Comparison of ENCODE assay signal across 13 mouse cellular contexts in the genomic region with DNA sequence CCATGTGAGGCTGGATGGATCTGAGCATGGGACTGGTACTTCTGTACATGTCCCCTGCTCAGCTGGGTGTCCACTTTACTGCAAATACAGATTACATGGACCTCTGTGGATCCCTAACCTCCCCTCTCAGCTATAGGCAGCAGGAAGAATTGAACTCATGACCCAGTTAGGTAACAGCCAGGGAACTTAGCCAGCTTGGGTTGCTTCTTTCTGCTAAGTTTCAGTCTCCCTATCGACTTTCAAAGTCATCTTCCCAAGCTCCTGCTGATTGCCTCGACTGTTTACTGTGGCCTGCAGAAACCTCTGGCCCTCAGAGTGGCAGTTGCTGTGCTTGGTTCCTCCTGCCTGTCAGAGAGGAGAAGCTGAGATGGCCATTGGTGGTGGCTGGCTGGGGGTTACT.
DNase-seq lines count a peak whose midpoint lies in the region; ATAC-seq lines count a peak whose summit lies in the region.
"Had no signal": no experiment of that assay in that cellular context is flagged by ENCODE, and none has a peak within 500 bp of the region (broad histone marks: within the 10 kb centered on the region; RNA-seq: fewer than 3 reads in every experiment).

No protein-coding gene starts in this region.

- no peaks in the 10 kb centered on the region for H3K36me3 ChIP-seq in kidney, embryonic 16.5 days (ENCODE audit: insufficient read depth, low read length)
- peaks cover 3% of the 10 kb centered on the region; the same call in 1 of the 2 replicates for H3K36me3 ChIP-seq in liver, embryonic 12.5 days
- H3K36me3 ChIP-seq: forebrain, embryonic 12.5 days; hindbrain, embryonic 12.5 days; midbrain, embryonic 13.5 days had no signal

- H3K9me3 ChIP-seq in kidney, embryonic 16.5 days (ENCODE audit: low read length), result no peaks in the 10 kb centered on the region
- no peaks in the 10 kb centered on the region for H3K9me3 ChIP-seq in liver, embryonic 12.5 days (replicated peaks)
- H3K9me3 ChIP-seq: forebrain, embryonic 12.5 days; hindbrain, embryonic 12.5 days; midbrain, embryonic 13.5 days had no signal

- intact Hi-C loops in left cerebral cortex, postnatal 25 days (cut with DNase I), result no loop called here

- no peaks in the 10 kb centered on the region for H3K27me3 ChIP-seq in kidney, embryonic 16.5 days (ENCODE audit: insufficient read depth, low read length)
- no peaks in the 10 kb centered on the region for H3K27me3 ChIP-seq in liver, embryonic 12.5 days (replicated peaks)
- H3K27me3 ChIP-seq: forebrain, embryonic 12.5 days; hindbrain, embryonic 12.5 days; midbrain, embryonic 13.5 days had no signal

- no peak overlapping the region for H3K9ac ChIP-seq in kidney, embryonic 16.5 days (replicated peaks; ENCODE audit: low read length)
- 0 out of 2 replicates have a peak overlapping the region, but pooled peaks have one; percentile 20 for H3K9ac ChIP-seq in liver, embryonic 12.5 days
- H3K9ac ChIP-seq: forebrain, embryonic 12.5 days; hindbrain, embryonic 12.5 days; midbrain, embryonic 13.5 days had no signal

- no peak overlapping the region for H3K4me3 ChIP-seq in kidney, embryonic 16.5 days (ENCODE audit: low read length)
- H3K4me3 ChIP-seq in liver, embryonic 12.5 days, result no peak overlapping the region
- H3K4me3 ChIP-seq: forebrain, embryonic 12.5 days; hindbrain, embryonic 12.5 days; midbrain, embryonic 13.5 days had no signal

- no peak for ATAC-seq in kidney, embryonic 16.5 days (ENCODE audit: low FRiP score, low TSS enrichment)
- peak; percentile 19; the same call in 1 of the 2 replicates for ATAC-seq in common myeloid progenitor, adult 5-6 weeks (replicated peaks; ENCODE audit: low read depth, poor library complexity, severe bottlenecking)
- no peak for ATAC-seq in liver, embryonic 12.5 days
- ATAC-seq: midbrain, embryonic 13.5 days had no signal

- H3K4me2 ChIP-seq in kidney, embryonic 16.5 days (replicated peaks; ENCODE audit: low read depth, low read length), result no peak overlapping the region
- H3K4me2 ChIP-seq in liver, embryonic 12.5 days, result peak overlapping the region; percentile 35
- H3K4me2 ChIP-seq: forebrain, embryonic 12.5 days; heart, embryonic 11.5 days; hindbrain, embryonic 12.5 days; midbrain, embryonic 13.5 days had no signal

- DNase-seq in kidney, adult 18-20 months, result no peak
- peak; percentile 50 for DNase-seq in adipocyte (ENCODE audit: low spot score)
- no peak for DNase-seq in left cerebral cortex, postnatal 25 days (ENCODE audit: low spot score in 2 of 2)
- DNase-seq in adrenal gland, adult (ENCODE audit: inconsistent age in 2 of 2, low spot score in 1 of 2), result no peak
- DNase-seq in adrenal gland, adult 18-20 months (ENCODE audit: low spot score in 2 of 2), result no peak
- DNase-seq: adrenal gland, postnatal 14 days had no signal

- 5% methylated on average over 2 of the region's 2 CpGs for WGBS in kidney, embryonic 16.5 days
- WGBS in liver, embryonic 12.5 days (ENCODE audit: insufficient replicate concordance), result 2% methylated on average over 2 of the region's 2 CpGs

- peak overlapping the region; percentile 93 for H3K27ac ChIP-seq in kidney, embryonic 16.5 days (ENCODE audit: low read length)
- H3K27ac ChIP-seq in liver, embryonic 12.5 days, result peak overlapping the region; percentile 84
- H3K27ac ChIP-seq: forebrain, embryonic 12.5 days; hindbrain, embryonic 12.5 days; midbrain, embryonic 13.5 days had no signal

- H3K4me1 ChIP-seq in kidney, embryonic 16.5 days (ENCODE audit: insufficient read depth, low read length), result peaks cover 51% of the 10 kb centered on the region
- peaks cover 77% of the 10 kb centered on the region for H3K4me1 ChIP-seq in liver, embryonic 12.5 days
